Mouse (Mus musculus): Measurements from ENCODE around the gene Tmem131l.

DNA sequence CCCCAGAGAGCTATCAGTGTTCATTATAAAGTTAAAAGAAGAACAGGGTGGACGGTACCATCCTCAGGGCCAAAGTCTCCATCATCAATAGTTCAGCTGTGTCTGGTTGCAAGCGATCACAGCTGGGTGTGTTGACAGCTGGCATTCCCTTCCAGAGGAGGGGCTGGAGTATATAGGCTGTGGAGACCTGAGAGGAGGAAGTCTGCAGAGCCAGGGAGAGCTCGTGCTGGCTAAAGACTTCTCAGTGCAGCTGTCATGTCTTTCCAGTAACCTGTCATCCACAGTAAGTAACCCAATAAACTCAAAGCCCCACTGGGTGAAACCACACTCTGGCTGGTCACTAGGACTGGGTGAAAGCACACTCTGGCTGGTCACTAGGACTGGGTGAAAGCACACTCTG lies 77.4 kb downstream of the Tmem131l start:
- TF ChIP-seq POLR2A (IDR thresholded peaks at IDR 0.05; ENCODE audit: borderline replicate concordance, extremely low read depth, low read depth, low read length) (no peak), CTCF (IDR thresholded peaks at IDR 0.05; ENCODE audit: insufficient read depth, low read length) (no peak)

Data from lung, adult 2 months (tissue).